ENCODE assay signal across 8 mouse cellular contexts in the genomic region with DNA sequence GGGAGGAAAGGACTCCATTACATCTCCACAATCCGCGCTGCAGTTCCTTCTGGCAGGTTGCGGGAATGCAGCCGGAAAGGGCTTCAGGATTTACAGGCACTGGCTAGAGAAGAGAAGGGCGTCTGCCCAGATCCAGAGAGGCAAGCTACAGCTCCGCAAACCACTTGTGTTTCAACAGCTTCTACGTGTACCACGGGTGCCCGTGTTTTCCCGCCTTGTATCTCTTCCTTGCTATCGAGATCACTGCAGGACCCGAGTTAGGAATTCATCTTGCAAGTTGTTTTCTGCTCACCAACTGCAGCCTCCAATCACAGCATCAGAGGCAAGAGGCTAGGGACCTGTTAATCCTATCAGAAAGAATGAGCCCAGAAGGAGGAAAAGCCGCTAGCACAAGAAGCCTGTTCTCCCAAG. TPM values are rescaled to one million over a fixed set of nuclear protein-coding genes. Genes with fewer than 3 reads are reported as not detected.
DNase-seq lines count a peak whose midpoint lies in the region; ATAC-seq and TF ChIP-seq lines count a peak whose summit lies in the region.

No protein-coding gene starts in this region.

- no peak overlapping the region for H3K4me3 ChIP-seq in liver, postnatal 0 days (ENCODE audit: low read depth, low read length)
- no peak overlapping the region for H3K4me3 ChIP-seq in liver, embryonic 12.5 days

- peak; percentile 16; the same call in 1 of the 2 replicates for TF ChIP-seq CTCF in liver, postnatal 0 days (IDR thresholded peaks at IDR 0.05; ENCODE audit: low read depth)

- TF ChIP-seq EP300 in liver, postnatal 0 days (IDR thresholded peaks at IDR 0.05; ENCODE audit: low read depth), result no peak

- H3K9ac ChIP-seq in liver, postnatal 0 days (replicated peaks), result no peak overlapping the region
- H3K9ac ChIP-seq in liver, embryonic 12.5 days, result no peak overlapping the region

- no peak overlapping the region for H3K27ac ChIP-seq in liver, postnatal 0 days (ENCODE audit: low read depth)
- H3K27ac ChIP-seq in liver, embryonic 12.5 days, result no peak overlapping the region

- 14% methylated on average over 13 of the region's 13 CpGs for WGBS in liver, postnatal 0 days (ENCODE audit: insufficient replicate concordance)
- WGBS in liver, embryonic 12.5 days (ENCODE audit: insufficient replicate concordance), result 17% methylated on average over 13 of the region's 13 CpGs

- intact Hi-C loops in left cerebral cortex, postnatal 4 days (cut with DNase I), result no loop called here

- no peak for DNase-seq in liver, postnatal 0 days
- DNase-seq in embryo, embryonic 11 days, result peak; percentile 73
- DNase-seq in heart, postnatal 4 days, result peak; percentile 54
- DNase-seq in left cerebral cortex, postnatal 4 days, result peak; percentile 48
- peak; percentile 67 for DNase-seq in retina, postnatal 1 day
- no peak for DNase-seq in thymus, postnatal 14 days

- H3K36me3 ChIP-seq in liver, postnatal 0 days (replicated peaks; ENCODE audit: insufficient read depth, low read length), result no peaks in the 10 kb centered on the region
- H3K36me3 ChIP-seq in liver, embryonic 12.5 days, result no peaks in the 10 kb centered on the region

- no peak overlapping the region for H3K4me2 ChIP-seq in liver, postnatal 0 days (ENCODE audit: low read depth, low read length)
- H3K4me2 ChIP-seq in liver, embryonic 12.5 days, result no peak overlapping the region

- H3K27me3 ChIP-seq in liver, postnatal 0 days (ENCODE audit: insufficient read depth, low read length), result no peaks in the 10 kb centered on the region
- H3K27me3 ChIP-seq in liver, embryonic 12.5 days (replicated peaks), result peaks cover 25% of the 10 kb centered on the region; the same call in 1 of the 2 replicates

- H3K4me1 ChIP-seq in liver, postnatal 0 days (ENCODE audit: insufficient read depth), result no peaks in the 10 kb centered on the region
- no peaks in the 10 kb centered on the region for H3K4me1 ChIP-seq in liver, embryonic 12.5 days

- no peak for ATAC-seq in liver, postnatal 0 days
- no peak for ATAC-seq in liver, embryonic 12.5 days
- ATAC-seq in inflammation-experienced regulatory T-cells, adult 6 months, result no peak

- 0 out of 2 replicates have a peak, but pooled peaks cover 2% of the 10 kb centered on the region for H3K9me3 ChIP-seq in liver, postnatal 0 days (ENCODE audit: low read length)
- no peaks in the 10 kb centered on the region for H3K9me3 ChIP-seq in liver, embryonic 12.5 days (replicated peaks)

RNA-seq across cellular contexts. Expression of a gene that starts 35.8 kb away (rescaled TPM):
- 0.29 and 0.49 TPM in 2 replicates for polyA plus RNA-seq in liver, postnatal 0 days (2015; fragmentation: Nextera tagmentation; extraction: Ambion mirVana)
- polyA plus RNA-seq in liver, embryonic 12.5 days (2016; fragmentation: Nextera tagmentation; extraction: Ambion mirVana), result 0.61 and 0.73 TPM in 2 replicates
- 1 to 10 TPM; 3.8 to 4.1 TPM for total RNA-seq in heart, postnatal 4 days (2021)
- 10 to 100 TPM; 53.2 to 63.3 TPM for total RNA-seq in left cerebral cortex, postnatal 4 days (2021)
- polyA plus RNA-seq in inflammation-experienced regulatory T-cells, adult 6 months (2017; shearing (Covaris generic)), result 10 to 100 TPM in 1 of 3 experiments, 1 to 10 TPM in 2; 6.1 to 15.1 (median 7.3) TPM

Comparison
In these comparisons a context has a peak if more than half of its experiments do, and no peak if none do; other contexts are left out.
1. DNase-seq: peak in embryo, embryonic 11 days (single experiment), heart, postnatal 4 days (single experiment), left cerebral cortex, postnatal 4 days (single experiment) and retina, postnatal 1 day (single experiment); none in liver, postnatal 0 days (single experiment) and thymus, postnatal 14 days (single experiment).